Mouse (Mus musculus): ENCODE data around the gene Il1rapl1. TPM values are rescaled to one million over a fixed set of nuclear protein-coding genes. Genes with fewer than 3 reads are reported as not detected.

The Il1rapl1 gene
- polyA plus RNA-seq, 1 experiment = not detected

- no peak overlapping the region for H3K27ac ChIP-seq (ENCODE audit: insufficient read depth, low read depth, low read length)
- H3K4me1 ChIP-seq (ENCODE audit: control insufficient read depth, insufficient read depth, insufficient read length, low read length) = no peaks in the 10 kb centered on the region
- TF ChIP-seq CTCF (IDR thresholded peaks at IDR 0.05; ENCODE audit: extremely low read depth, insufficient read length, insufficient replicate concordance, low read depth, low read length) (no peak), POLR2A (IDR thresholded peaks at IDR 0.05; ENCODE audit: low read depth, low read length) (no peak)
- no peak overlapping the region for H3K4me3 ChIP-seq (ENCODE audit: low read depth, low read length)
- no peaks in the 10 kb centered on the region for H3K36me3 ChIP-seq (ENCODE audit: control insufficient read depth, insufficient read depth, low read length)
- no peaks in the 10 kb centered on the region for H3K27me3 ChIP-seq (ENCODE audit: control insufficient read depth, insufficient read depth, low read length)
Measured at GRCm38 (mm10) chrX:87002296-87002695, 1113.1 kb downstream of the Il1rapl1 start.

DNA sequence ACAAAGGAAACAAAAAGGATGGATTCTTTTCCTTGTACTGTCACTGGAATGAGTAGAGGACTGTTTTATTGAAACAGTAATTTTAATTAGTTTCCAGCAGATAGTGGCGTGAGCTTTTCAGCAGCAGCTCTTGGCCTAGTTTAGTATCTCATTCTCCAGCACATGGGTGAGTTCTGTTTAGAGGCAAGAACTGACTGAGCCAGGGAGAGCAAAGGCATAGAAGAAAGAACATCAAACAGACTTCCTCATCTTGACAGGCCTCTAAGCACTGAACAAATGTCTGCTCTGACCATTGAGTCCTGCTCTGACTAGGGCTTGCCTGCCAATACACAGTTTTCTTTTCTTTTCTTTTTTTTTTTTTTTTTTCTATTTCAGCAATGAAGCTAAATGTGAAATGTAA is 1160.3 kb downstream of the Il1rapl1 start:
- TF ChIP-seq CTCF (IDR thresholded peaks at IDR 0.05; ENCODE audit: extremely low read depth, insufficient read length, insufficient replicate concordance, low read depth, low read length) = no peak
- no peak for TF ChIP-seq POLR2A (IDR thresholded peaks at IDR 0.05; ENCODE audit: low read depth, low read length)
- H3K36me3 ChIP-seq (ENCODE audit: control insufficient read depth, insufficient read depth, low read length) = no peaks in the 10 kb centered on the region
- no peaks in the 10 kb centered on the region for H3K4me1 ChIP-seq (ENCODE audit: control insufficient read depth, insufficient read depth, insufficient read length, low read length)
- 72% methylated on average over 1 of the region's 1 CpGs for WGBS
- H3K4me3 ChIP-seq (ENCODE audit: low read depth, low read length) = no peak overlapping the region
- no peak overlapping the region for H3K27ac ChIP-seq (ENCODE audit: insufficient read depth, low read depth, low read length)
- no peaks in the 10 kb centered on the region for H3K27me3 ChIP-seq (ENCODE audit: control insufficient read depth, insufficient read depth, low read length)

DNA sequence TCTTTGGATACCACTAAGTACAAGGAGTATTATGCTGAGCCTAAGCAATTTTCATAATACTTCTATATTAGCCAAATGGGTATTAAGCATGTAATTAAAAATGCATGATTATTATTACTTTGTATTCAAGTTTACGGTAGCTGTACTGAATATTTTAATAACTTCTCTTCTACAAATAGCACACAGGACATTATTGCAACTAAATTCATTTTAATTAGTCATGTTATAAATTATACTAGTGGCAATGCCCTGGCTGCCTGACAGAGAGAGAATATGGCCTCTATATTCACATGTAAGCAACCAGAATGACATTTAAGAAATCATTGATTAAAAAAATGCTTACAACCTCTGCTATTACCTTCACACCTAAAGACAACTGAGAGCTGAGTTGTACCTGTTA is 1160.8 kb downstream of the Il1rapl1 start:
- H3K36me3 ChIP-seq (ENCODE audit: control insufficient read depth, insufficient read depth, low read length) = no peaks in the 10 kb centered on the region
- 89% methylated on average over 1 of the region's 1 CpGs for WGBS
- no peaks in the 10 kb centered on the region for H3K4me1 ChIP-seq (ENCODE audit: control insufficient read depth, insufficient read depth, insufficient read length, low read length)
- H3K27me3 ChIP-seq (ENCODE audit: control insufficient read depth, insufficient read depth, low read length) = no peaks in the 10 kb centered on the region
- H3K4me3 ChIP-seq (ENCODE audit: low read depth, low read length) = no peak overlapping the region
- TF ChIP-seq POLR2A (IDR thresholded peaks at IDR 0.05; ENCODE audit: low read depth, low read length) (no peak), CTCF (IDR thresholded peaks at IDR 0.05; ENCODE audit: extremely low read depth, insufficient read length, insufficient replicate concordance, low read depth, low read length) (no peak)
- H3K27ac ChIP-seq (ENCODE audit: insufficient read depth, low read depth, low read length) = no peak overlapping the region

- TF ChIP-seq POLR2A (IDR thresholded peaks at IDR 0.05; ENCODE audit: low read depth, low read length) = no peak
- no peak for TF ChIP-seq CTCF (IDR thresholded peaks at IDR 0.05; ENCODE audit: extremely low read depth, insufficient read length, insufficient replicate concordance, low read depth, low read length)
- 44% methylated on average over 2 of the region's 2 CpGs for WGBS
Measured at GRCm38 (mm10) chrX:86950940-86951339, 1164.5 kb downstream of the Il1rapl1 start.

DNA sequence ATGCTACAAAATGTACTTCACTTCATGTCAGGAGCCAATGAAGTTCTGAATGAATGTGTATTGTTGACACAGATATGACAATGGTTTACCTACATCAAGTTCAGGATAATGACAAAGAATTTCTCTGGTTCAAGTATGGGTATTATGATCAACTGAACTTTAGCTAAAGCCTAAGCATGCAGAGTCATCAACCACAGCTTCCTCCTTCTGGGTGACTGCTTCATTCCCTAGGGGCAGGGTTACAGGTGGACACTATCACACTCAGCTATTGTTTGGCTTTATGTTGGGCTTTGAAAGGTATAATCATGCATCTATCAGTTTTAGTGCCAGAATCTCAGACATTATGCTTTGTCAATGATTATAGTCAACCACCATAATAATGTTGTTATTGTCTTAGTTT is 1166.3 kb downstream of the Il1rapl1 start:
- no peaks in the 10 kb centered on the region for H3K4me1 ChIP-seq (ENCODE audit: control insufficient read depth, insufficient read depth, insufficient read length, low read length)
- H3K27me3 ChIP-seq (ENCODE audit: control insufficient read depth, insufficient read depth, low read length) = no peaks in the 10 kb centered on the region
- TF ChIP-seq CTCF (IDR thresholded peaks at IDR 0.05; ENCODE audit: extremely low read depth, insufficient read length, insufficient replicate concordance, low read depth, low read length) (no peak), POLR2A (IDR thresholded peaks at IDR 0.05; ENCODE audit: low read depth, low read length) (no peak)
- H3K27ac ChIP-seq (ENCODE audit: insufficient read depth, low read depth, low read length) = no peak overlapping the region
- no peaks in the 10 kb centered on the region for H3K36me3 ChIP-seq (ENCODE audit: control insufficient read depth, insufficient read depth, low read length)
- no peak overlapping the region for H3K4me3 ChIP-seq (ENCODE audit: low read depth, low read length)

More at GRCm38 (mm10) chrX:86950940-86951339, 1164.5 kb downstream of the Il1rapl1 start:
- H3K27me3 ChIP-seq (ENCODE audit: control insufficient read depth, insufficient read depth, low read length) = no peaks in the 10 kb centered on the region
- H3K27ac ChIP-seq (ENCODE audit: insufficient read depth, low read depth, low read length) = no peak overlapping the region
- H3K4me3 ChIP-seq (ENCODE audit: low read depth, low read length) = no peak overlapping the region
- no peaks in the 10 kb centered on the region for H3K4me1 ChIP-seq (ENCODE audit: control insufficient read depth, insufficient read depth, insufficient read length, low read length)
- H3K36me3 ChIP-seq (ENCODE audit: control insufficient read depth, insufficient read depth, low read length) = no peaks in the 10 kb centered on the region

GRCm38 (mm10) chrX:86854835-86855234 is 1260.6 kb downstream of the Il1rapl1 start:
- no peak overlapping the region for H3K4me3 ChIP-seq (ENCODE audit: low read depth, low read length)
- no peak overlapping the region for H3K27ac ChIP-seq (ENCODE audit: insufficient read depth, low read depth, low read length)
- no peaks in the 10 kb centered on the region for H3K36me3 ChIP-seq (ENCODE audit: control insufficient read depth, insufficient read depth, low read length)
- 74% methylated on average over 2 of the region's 2 CpGs for WGBS
- H3K4me1 ChIP-seq (ENCODE audit: control insufficient read depth, insufficient read depth, insufficient read length, low read length) = no peaks in the 10 kb centered on the region
- TF ChIP-seq POLR2A (IDR thresholded peaks at IDR 0.05; ENCODE audit: low read depth, low read length) (no peak), CTCF (IDR thresholded peaks at IDR 0.05; ENCODE audit: extremely low read depth, insufficient read length, insufficient replicate concordance, low read depth, low read length) (no peak)
- no peaks in the 10 kb centered on the region for H3K27me3 ChIP-seq (ENCODE audit: control insufficient read depth, insufficient read depth, low read length)

GRCm38 (mm10) chrX:86808218-86808617 is 1307.2 kb downstream of the Il1rapl1 start:
- Histone ChIP-seq H3K36me3 (ENCODE audit: control insufficient read depth, insufficient read depth, low read length) (no peaks in the 10 kb centered on the region), H3K4me1 (ENCODE audit: control insufficient read depth, insufficient read depth, insufficient read length, low read length) (no peaks in the 10 kb centered on the region), H3K4me3 (ENCODE audit: low read depth, low read length) (no peak overlapping the region), H3K27me3 (ENCODE audit: control insufficient read depth, insufficient read depth, low read length) (no peaks in the 10 kb centered on the region), H3K27ac (ENCODE audit: insufficient read depth, low read depth, low read length) (no peak overlapping the region)
- 70% methylated on average over 3 of the region's 3 CpGs for WGBS
- TF ChIP-seq POLR2A (IDR thresholded peaks at IDR 0.05; ENCODE audit: low read depth, low read length) = no peak
- TF ChIP-seq CTCF (IDR thresholded peaks at IDR 0.05; ENCODE audit: extremely low read depth, insufficient read length, insufficient replicate concordance, low read depth, low read length) = no peak

DNA sequence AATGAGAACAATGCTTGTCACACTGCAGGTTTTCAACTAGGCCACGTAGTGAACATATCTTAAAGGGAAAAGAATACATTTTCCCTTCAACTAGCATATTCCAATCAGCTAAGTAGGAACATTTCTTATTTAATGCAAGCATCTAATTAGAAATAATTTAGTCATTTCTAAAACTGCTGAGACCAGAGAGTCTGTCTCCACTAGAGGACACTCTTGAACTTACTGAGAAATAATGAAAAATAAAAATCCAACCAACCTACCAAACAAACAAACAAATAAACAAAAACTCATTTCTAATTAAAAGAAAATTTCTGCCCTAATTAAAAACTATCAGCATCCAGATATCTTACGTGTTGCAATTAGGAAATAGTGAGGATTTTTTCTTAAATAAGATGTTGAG is 1312.7 kb downstream of the Il1rapl1 start:
- no peak overlapping the region for H3K27ac ChIP-seq (ENCODE audit: insufficient read depth, low read depth, low read length)
- H3K27me3 ChIP-seq (ENCODE audit: control insufficient read depth, insufficient read depth, low read length) = no peaks in the 10 kb centered on the region
- no peak overlapping the region for H3K4me3 ChIP-seq (ENCODE audit: low read depth, low read length)
- TF ChIP-seq POLR2A (IDR thresholded peaks at IDR 0.05; ENCODE audit: low read depth, low read length) = no peak
- no peak for TF ChIP-seq CTCF (IDR thresholded peaks at IDR 0.05; ENCODE audit: extremely low read depth, insufficient read length, insufficient replicate concordance, low read depth, low read length)
- no peaks in the 10 kb centered on the region for H3K36me3 ChIP-seq (ENCODE audit: control insufficient read depth, insufficient read depth, low read length)
- 56% methylated on average over 2 of the region's 2 CpGs for WGBS
- no peaks in the 10 kb centered on the region for H3K4me1 ChIP-seq (ENCODE audit: control insufficient read depth, insufficient read depth, insufficient read length, low read length)

Measured in small intestine, adult 2 months (tissue).